Mouse (Mus musculus) testis, adult 2 months (tissue): ENCODE results near the gene Rnf185. TPM values are rescaled to one million over a fixed set of nuclear protein-coding genes. Genes with fewer than 3 reads are reported as not detected.

Experiments used
- H3K27ac ChIP-seq: fragments of 200-500 bp; 2 replicates; pipeline ENCODE4 v1.5.1; 2012; ENCODE audit warnings: low read depth, low read length; ENCODE audit not compliant: control insufficient read depth, insufficient read depth
- H3K27me3 ChIP-seq: fragments of 200-500 bp; 2 replicates; pipeline ENCODE4 v1.6.1; 2012; ENCODE audit warnings: mild to moderate bottlenecking, low read length, moderate library complexity; ENCODE audit not compliant: control insufficient read depth, insufficient read depth
- H3K36me3 ChIP-seq: fragments of 200-500 bp; 2 replicates; pipeline ENCODE4 v1.6.1; 2012; ENCODE audit warnings: mild to moderate bottlenecking, low read length; ENCODE audit not compliant: control insufficient read depth, insufficient read depth
- H3K4me1 ChIP-seq: fragments of 200-500 bp; 2 replicates; pipeline ENCODE4 v1.6.1; 2012; ENCODE audit warnings: low read length; ENCODE audit not compliant: control insufficient read depth, insufficient read depth
- H3K4me3 ChIP-seq: fragments of 200-500 bp; 2 replicates; pipeline ENCODE4 v1.5.1; 2012; ENCODE audit warnings: low read depth, mild to moderate bottlenecking, low read length, moderate library complexity, mixed read lengths; ENCODE audit not compliant: control insufficient read depth
- CTCF ChIP-seq: fragments of 200-500 bp; IDR thresholded peaks from 2 replicates; pipeline ENCODE4 v1.5.1; 2012; ENCODE audit warnings: low read depth, mild to moderate bottlenecking, inconsistent platforms, low read length, moderate library complexity; ENCODE audit not compliant: control insufficient read depth, insufficient read depth, insufficient replicate concordance
- POLR2A ChIP-seq: fragments of 200-500 bp; IDR thresholded peaks from 2 replicates; pipeline ENCODE4 v1.6.1; 2012; ENCODE audit warnings: low read depth, mild to moderate bottlenecking, inconsistent platforms, low read length, moderate library complexity; ENCODE audit not compliant: control insufficient read depth
- polyA plus RNA-seq: library from polyadenylated mRNA; depleted of rRNA; stranded (reverse); fragments of >200 nt; gene quantifications from 2 replicates; pipeline ENCODE4 v1.2.3, GENCODE M21; 2012

The Rnf185 gene
- polyA plus RNA-seq, 1 experiment, result 46.2 TPM

DNA sequence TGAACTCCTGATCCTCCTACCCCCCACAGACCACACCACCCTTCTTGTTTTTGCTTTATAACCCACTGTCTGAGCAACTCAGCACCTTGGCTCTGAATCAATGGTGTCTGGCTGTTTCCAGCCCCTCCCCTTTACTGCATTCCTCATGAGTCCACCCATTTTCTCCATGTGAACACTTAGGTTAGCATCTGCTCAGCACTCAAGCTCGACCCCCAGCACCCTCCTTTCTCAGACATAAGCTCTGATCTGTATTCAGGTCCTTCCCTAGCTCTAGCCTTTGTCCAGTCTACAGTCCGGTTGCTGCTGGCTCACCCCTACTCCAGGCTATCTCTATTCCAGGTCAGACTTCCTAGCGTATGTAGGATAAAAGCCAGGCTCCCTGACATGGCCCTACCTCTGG, 56.1 kb downstream of the Rnf185 start:
- TF ChIP-seq POLR2A (no peak), CTCF (no peak)
- H3K4me1 ChIP-seq, result no peaks in the 10 kb centered on the region
- no peak overlapping the region for H3K27ac ChIP-seq

GRCm38 (mm10) chr11:3394520-3394919, 57.6 kb downstream of the Rnf185 start:
- H3K36me3 ChIP-seq, result no peaks in the 10 kb centered on the region
- no peak overlapping the region for H3K4me3 ChIP-seq
- H3K27me3 ChIP-seq, result no peaks in the 10 kb centered on the region
- no peak overlapping the region for H3K27ac ChIP-seq
- no peak for TF ChIP-seq POLR2A
- no peak for TF ChIP-seq CTCF
- no peaks in the 10 kb centered on the region for H3K4me1 ChIP-seq

More for the DNA sequence above, 56.1 kb downstream of the Rnf185 start:
- Histone ChIP-seq H3K4me3 (no peak overlapping the region), H3K27me3 (no peaks in the 10 kb centered on the region), H3K36me3 (no peaks in the 10 kb centered on the region)

GRCm38 (mm10) chr11:3392526-3392925, 59.6 kb downstream of the Rnf185 start:
- no peaks in the 10 kb centered on the region for H3K4me1 ChIP-seq
- H3K27ac ChIP-seq, result no peak overlapping the region
- H3K27me3 ChIP-seq, result no peaks in the 10 kb centered on the region
- H3K36me3 ChIP-seq, result no peaks in the 10 kb centered on the region
- no peak overlapping the region for H3K4me3 ChIP-seq
- TF ChIP-seq CTCF, result no peak
- TF ChIP-seq POLR2A, result no peak

GRCm38 (mm10) chr11:3390789-3391188, 61.4 kb downstream of the Rnf185 start:
- no peak for TF ChIP-seq POLR2A
- no peak for TF ChIP-seq CTCF
- no peaks in the 10 kb centered on the region for H3K36me3 ChIP-seq
- no peak overlapping the region for H3K4me3 ChIP-seq
- H3K27ac ChIP-seq, result no peak overlapping the region
- H3K27me3 ChIP-seq, result no peaks in the 10 kb centered on the region
- H3K4me1 ChIP-seq, result no peaks in the 10 kb centered on the region

DNA sequence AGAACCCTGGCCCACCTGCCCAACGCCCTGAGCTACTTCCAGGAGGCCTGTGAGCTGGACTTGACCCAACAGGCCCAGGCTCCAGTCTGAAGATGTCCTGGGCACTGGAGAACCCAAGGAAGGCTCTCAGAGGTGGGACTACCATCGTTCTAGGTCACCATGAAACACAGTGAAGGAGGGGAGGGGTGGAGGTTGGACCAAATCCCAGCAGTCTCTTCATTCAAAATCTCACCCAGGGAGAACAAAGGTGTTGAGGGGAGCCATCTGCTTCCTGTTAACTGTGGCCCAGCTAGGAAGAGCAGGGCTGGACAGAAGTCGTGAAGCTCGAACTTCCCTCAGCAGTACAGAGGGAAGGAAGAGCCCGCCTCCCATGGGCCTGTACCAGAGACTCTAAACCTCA, 62.2 kb downstream of the Rnf185 start:
- Histone ChIP-seq H3K27ac (no peak overlapping the region), H3K27me3 (no peaks in the 10 kb centered on the region), H3K4me1 (no peaks in the 10 kb centered on the region), H3K4me3 (no peak overlapping the region), H3K36me3 (no peaks in the 10 kb centered on the region)
- TF ChIP-seq CTCF (no peak), POLR2A (no peak)

- Histone ChIP-seq H3K4me3 (no peak overlapping the region), H3K27me3 (no peaks in the 10 kb centered on the region), H3K4me1 (no peaks in the 10 kb centered on the region), H3K27ac (no peak overlapping the region), H3K36me3 (no peaks in the 10 kb centered on the region)
- no peak for TF ChIP-seq POLR2A
- TF ChIP-seq CTCF, result no peak
Observed at GRCm38 (mm10) chr11:3387482-3388196, 64.5 kb downstream of the Rnf185 start.

DNA sequence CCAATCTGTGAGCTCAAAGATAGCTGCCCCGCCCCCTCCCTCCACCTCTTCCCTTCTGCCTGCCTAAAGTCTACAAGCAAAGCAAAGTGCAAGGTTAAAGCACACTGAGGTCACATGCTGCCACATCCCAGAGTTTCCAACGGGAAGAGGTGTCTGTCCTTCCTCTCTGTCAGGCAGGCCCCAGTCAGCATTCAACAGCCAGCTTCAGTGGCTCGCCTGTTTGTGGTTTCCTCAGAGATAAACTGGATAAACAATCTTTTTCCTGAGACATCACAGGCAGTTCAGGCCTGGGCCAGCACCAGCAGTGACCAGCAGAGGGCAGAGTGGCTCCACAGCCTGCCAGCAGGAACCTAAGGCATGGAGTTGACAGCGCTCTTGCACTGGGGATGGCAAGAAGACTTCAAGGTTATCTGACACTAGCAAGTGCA, 65.2 kb downstream of the Rnf185 start:
- no peaks in the 10 kb centered on the region for H3K27me3 ChIP-seq
- TF ChIP-seq CTCF, result peak; percentile 89; the same call in 1 of the 2 replicates
- no peak for TF ChIP-seq POLR2A
- no peaks in the 10 kb centered on the region for H3K4me1 ChIP-seq
- no peak overlapping the region for H3K4me3 ChIP-seq
- H3K27ac ChIP-seq, result no peak overlapping the region
- H3K36me3 ChIP-seq, result no peaks in the 10 kb centered on the region
